Mouse (Mus musculus) midbrain, embryonic 16.5 days (tissue): ENCODE results near the gene Galnt9. TPM values are rescaled to one million over a fixed set of nuclear protein-coding genes. Genes with fewer than 3 reads are reported as not detected.

ENCODE experiments used
- ATAC-seq: fragments of 200-750 bp; cut with Nextera tagmentation; 2 replicates; pipeline ENCODE4 v1.8.0; 2017; ENCODE audit warnings: moderate TSS enrichment
- H3K27ac ChIP-seq: fragments of 300-500 bp; sonication (generic); 2 replicates; pipeline ENCODE4 v1.5.1; 2014; ENCODE audit warnings: mild to moderate bottlenecking, low read length, mixed read lengths
- H3K27me3 ChIP-seq: fragments of 300-500 bp; sonication (generic); 2 replicates; pipeline ENCODE4 v1.6.1; 2014; ENCODE audit warnings: low read depth, low read length, mixed read lengths; ENCODE audit not compliant: control insufficient read depth, insufficient read depth
- H3K36me3 ChIP-seq: fragments of 300-500 bp; sonication (generic); 2 replicates; pipeline ENCODE4 v1.6.1; 2014; ENCODE audit warnings: mild to moderate bottlenecking, low read length, moderate library complexity, mixed read lengths; ENCODE audit not compliant: control insufficient read depth, insufficient read depth
- H3K4me1 ChIP-seq: fragments of 300-500 bp; sonication (generic); 2 replicates; pipeline ENCODE4 v1.6.1; 2014; ENCODE audit warnings: mild to moderate bottlenecking, low read length, mixed read lengths; ENCODE audit not compliant: control insufficient read depth, insufficient read depth
- H3K4me2 ChIP-seq: fragments of 300-500 bp; sonication (generic); 2 replicates; pipeline ENCODE4 v1.6.1; 2014; ENCODE audit warnings: mild to moderate bottlenecking, low read length, mixed read lengths
- H3K4me3 ChIP-seq: fragments of 300-500 bp; sonication (generic); 2 replicates; pipeline ENCODE4 v1.5.1; 2014; ENCODE audit warnings: low read depth, mild to moderate bottlenecking, low read length, moderate library complexity, mixed read lengths
- H3K9ac ChIP-seq: fragments of 300-500 bp; sonication (generic); 2 replicates; pipeline ENCODE4 v1.6.1; 2014; ENCODE audit warnings: low read depth, low read length, mixed read lengths
- H3K9me3 ChIP-seq: fragments of 300-500 bp; sonication (generic); replicated peaks from 2 replicates; pipeline ENCODE4 v1.6.1; 2014; ENCODE audit warnings: mild to moderate bottlenecking, low read length, mixed read lengths; ENCODE audit not compliant: control insufficient read depth, poor library complexity, severe bottlenecking
- WGBS: fragments of 180-500 bp; shearing (Covaris S2); extraction: QIAGEN DNeasy Blood & Tissue Kit; methylation state at CpG from one replicate; pipeline ENCODE4 v1.1.7; 2014; 5-methylcytosine and 5-hydroxymethylcytosine counted together
- polyA plus RNA-seq: library from polyadenylated mRNA; unstranded; fragments of >200 nt; fragmentation: Nextera tagmentation; extraction: Ambion mirVana; gene quantifications from 2 replicates; pipeline ENCODE4 v1.2.1, GENCODE M21; 2015

The Galnt9 gene
- polyA plus RNA-seq = 22.5 and 23.1 TPM in 2 replicates

DNA sequence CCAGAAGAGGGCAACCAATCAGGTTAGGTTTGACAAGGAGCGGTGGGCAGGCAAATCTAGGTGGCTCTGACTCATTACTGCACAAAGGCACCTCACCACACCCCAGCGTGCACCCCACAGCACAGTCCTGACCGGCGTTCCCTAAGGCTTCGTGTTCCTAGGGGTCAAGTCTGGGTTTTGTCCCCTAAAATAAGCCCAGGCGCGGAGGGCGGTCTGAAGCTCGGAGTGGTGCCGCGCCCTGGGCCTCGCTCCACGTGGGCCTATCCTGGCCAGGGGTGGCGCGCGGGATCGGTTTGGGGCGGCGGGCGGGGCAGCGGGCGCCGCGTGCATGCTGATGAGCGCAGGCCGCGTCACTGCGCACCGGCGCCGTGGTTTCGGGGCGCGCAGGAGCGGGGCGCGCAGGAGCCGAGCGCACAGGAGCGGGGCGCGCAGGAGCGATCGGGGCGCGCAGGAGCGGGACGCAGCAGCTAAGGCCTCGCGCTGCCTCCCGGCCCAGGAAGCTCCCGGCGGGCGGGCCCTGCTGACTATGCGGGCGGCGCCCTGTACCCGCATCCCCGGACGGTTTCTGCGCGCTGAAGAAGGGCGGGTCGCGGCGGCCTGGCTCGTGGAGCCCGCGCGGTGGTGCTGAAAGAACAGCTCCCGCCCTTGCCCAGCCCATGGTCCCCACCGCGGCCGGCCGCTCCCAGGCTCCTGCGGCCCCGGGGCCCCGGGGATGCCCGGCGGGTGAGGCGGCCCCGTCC, at the start of gene Galnt9:
Gene Galnt9, plus strand, starts transcription at position 405 of the 740 bp plus-strand sequence.
- ATAC-seq = peak; percentile 91
- Histone ChIP-seq H3K27ac (peak within 1 kb of the TSS; percentile 34), H3K36me3 (no peaks in the 10 kb centered on the region), H3K4me1 (peaks cover 30% of the 10 kb centered on the region), H3K27me3 (peaks cover 15% of the 10 kb centered on the region), H3K9ac (peak within 1 kb of the TSS; percentile 70), H3K9me3 (no peaks in the 10 kb centered on the region), H3K4me2 (peak within 1 kb of the TSS; percentile 52), H3K4me3 (peak within 1 kb of the TSS; percentile 60)
- under 1% methylated on average over 63 of the region's 82 CpGs for WGBS

DNA sequence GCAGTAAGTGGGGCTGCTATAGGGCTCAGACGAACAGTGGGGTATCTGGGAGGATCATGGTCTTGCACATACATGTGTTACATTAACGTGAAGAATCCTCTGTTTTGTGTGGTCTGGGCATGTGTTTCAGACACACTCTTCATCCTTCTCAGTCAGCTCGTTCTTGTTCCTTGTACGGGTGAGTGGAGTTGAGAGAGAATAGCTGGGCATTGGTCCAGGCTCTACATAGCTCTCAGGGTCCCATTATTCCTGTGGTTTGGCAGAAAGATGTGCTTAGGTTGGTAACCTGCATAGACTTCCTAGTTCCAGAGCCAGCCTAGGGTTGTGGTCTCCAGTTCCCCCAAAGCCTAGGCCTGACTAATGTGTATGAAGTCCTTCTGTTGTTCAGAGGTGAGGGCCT, 49.8 kb upstream of the Galnt9 start:
- peak overlapping the region; percentile 19; the same call in 1 of the 2 replicates for H3K4me2 ChIP-seq
- peak overlapping the region; percentile 61 for H3K27ac ChIP-seq

DNA sequence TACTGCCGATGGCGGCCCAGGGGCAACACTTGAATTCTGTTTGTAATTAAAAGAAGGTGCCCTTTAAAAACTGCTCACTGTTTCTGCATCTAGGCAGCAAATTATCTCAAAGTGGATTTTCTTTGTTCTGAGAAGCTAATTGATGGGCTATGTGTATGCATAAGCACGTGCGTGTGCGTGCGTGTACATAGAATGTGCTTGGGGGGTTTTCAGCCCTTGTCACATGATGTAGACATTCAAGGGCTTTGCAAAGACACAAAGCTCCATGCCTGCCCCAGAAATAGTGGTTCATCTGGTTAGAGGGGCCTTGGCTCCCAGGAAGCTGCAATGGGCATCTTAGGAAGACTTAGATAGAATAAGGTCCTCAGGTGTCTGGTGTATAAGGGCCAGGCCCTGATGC, 49.1 kb upstream of the Galnt9 start:
- WGBS = 77% methylated on average over 6 of the region's 6 CpGs

More for the DNA sequence above, 49.8 kb upstream of the Galnt9 start:
- no peak overlapping the region for H3K4me3 ChIP-seq
- peaks cover 8% of the 10 kb centered on the region for H3K4me1 ChIP-seq
- no peaks in the 10 kb centered on the region for H3K27me3 ChIP-seq
- H3K9ac ChIP-seq = peak overlapping the region; percentile 43; the same call in 1 of the 2 replicates
- 44% methylated on average over 4 of the region's 4 CpGs for WGBS
- 0 out of 2 replicates have a peak, but pooled peaks have one; percentile 12 for ATAC-seq
- no peaks in the 10 kb centered on the region for H3K9me3 ChIP-seq
- no peaks in the 10 kb centered on the region for H3K36me3 ChIP-seq

DNA sequence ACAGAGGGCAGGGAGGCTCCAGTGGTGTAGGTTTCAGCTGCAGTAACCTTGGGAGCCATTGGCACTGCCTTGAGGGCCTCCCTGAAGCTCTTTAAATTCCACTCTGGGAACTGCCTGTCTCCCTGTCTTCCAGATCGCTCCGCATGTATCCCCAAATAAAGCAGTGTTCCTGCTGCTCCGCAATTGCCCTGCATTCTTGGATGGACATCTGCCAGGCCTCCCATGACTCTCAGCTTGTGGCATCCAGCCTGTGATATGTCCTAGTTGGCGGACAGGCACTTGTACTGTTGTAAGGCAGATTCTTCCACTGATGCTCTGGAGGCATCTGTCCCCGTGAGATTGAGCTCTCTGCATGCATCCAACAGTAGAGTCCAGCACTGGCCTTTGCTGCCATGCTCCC, 46.6 kb upstream of the Galnt9 start:
- Histone ChIP-seq H3K27ac (no peak overlapping the region), H3K27me3 (no peaks in the 10 kb centered on the region), H3K9me3 (no peaks in the 10 kb centered on the region), H3K4me2 (no peak overlapping the region), H3K4me1 (peaks cover 14% of the 10 kb centered on the region), H3K9ac (no peak overlapping the region), H3K36me3 (no peaks in the 10 kb centered on the region), H3K4me3 (no peak overlapping the region)
- WGBS = 86% methylated on average over 5 of the region's 5 CpGs
- ATAC-seq = no peak

More for the DNA sequence above, 49.1 kb upstream of the Galnt9 start:
- Histone ChIP-seq H3K36me3 (no peaks in the 10 kb centered on the region), H3K4me1 (peaks cover 8% of the 10 kb centered on the region), H3K4me2 (no peak overlapping the region), H3K27me3 (no peaks in the 10 kb centered on the region), H3K4me3 (no peak overlapping the region), H3K9ac (no peak overlapping the region), H3K27ac (peak overlapping the region; percentile 61; the same call in 1 of the 2 replicates), H3K9me3 (no peaks in the 10 kb centered on the region)
- ATAC-seq = no peak

DNA sequence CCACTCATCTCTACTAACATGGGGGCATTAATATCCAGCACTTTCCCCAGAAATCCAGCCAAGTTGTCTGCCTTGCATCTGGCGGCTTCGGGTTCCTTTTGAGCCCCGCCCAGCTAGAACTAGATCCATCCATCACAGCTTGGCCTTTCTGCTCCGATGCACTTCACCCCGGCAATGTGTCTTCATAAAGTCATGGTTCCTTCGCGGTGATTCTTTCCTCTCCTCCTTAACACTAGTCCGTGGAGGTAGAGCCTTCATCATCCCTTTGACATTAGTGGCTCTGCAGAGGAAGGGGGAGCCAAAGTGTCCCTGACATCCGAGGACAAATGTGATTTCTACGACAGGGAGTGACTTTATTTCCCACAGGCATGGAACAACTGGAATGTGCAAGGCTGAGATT, 46.1 kb upstream of the Galnt9 start:
- WGBS = 71% methylated on average over 10 of the region's 10 CpGs
- no peak overlapping the region for H3K9ac ChIP-seq

DNA sequence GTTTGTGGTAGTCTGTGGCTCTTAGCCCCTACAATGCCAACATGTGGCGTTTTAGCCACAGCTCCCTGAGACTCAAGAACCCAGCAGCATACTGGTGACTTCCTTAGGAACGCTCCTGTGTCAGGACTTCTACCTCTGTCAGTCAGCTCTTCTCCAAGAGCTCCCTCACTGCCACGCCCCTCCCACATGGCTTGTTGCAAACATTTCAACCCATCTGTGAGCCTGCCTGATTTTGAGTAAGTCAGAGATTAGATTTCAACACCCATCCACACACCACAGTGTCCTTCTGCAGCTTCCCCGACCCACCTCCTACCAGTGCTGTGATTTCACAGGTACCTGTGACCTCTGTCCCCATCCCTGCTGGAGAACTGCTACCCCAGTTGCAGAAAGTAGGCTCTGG, 43.9 kb upstream of the Galnt9 start:
- H3K27me3 ChIP-seq = no peaks in the 10 kb centered on the region
- H3K9me3 ChIP-seq = no peaks in the 10 kb centered on the region
- H3K4me3 ChIP-seq = no peak overlapping the region
- WGBS = 52% methylated on average over 4 of the region's 4 CpGs
- peak overlapping the region; percentile 17; the same call in 1 of the 2 replicates for H3K27ac ChIP-seq
- no peaks in the 10 kb centered on the region for H3K36me3 ChIP-seq
- H3K4me1 ChIP-seq = peaks cover 6% of the 10 kb centered on the region; the same call in 1 of the 2 replicates
- H3K4me2 ChIP-seq = no peak overlapping the region
- no peak for ATAC-seq
- H3K9ac ChIP-seq = no peak overlapping the region

More for the DNA sequence above, 46.1 kb upstream of the Galnt9 start:
- H3K27ac ChIP-seq = no peak overlapping the region
- H3K27me3 ChIP-seq = no peaks in the 10 kb centered on the region
- no peak overlapping the region for H3K4me3 ChIP-seq
- H3K9me3 ChIP-seq = no peaks in the 10 kb centered on the region
- ATAC-seq = no peak
- H3K36me3 ChIP-seq = no peaks in the 10 kb centered on the region
- H3K4me1 ChIP-seq = peaks cover 14% of the 10 kb centered on the region
- H3K4me2 ChIP-seq = no peak overlapping the region

DNA sequence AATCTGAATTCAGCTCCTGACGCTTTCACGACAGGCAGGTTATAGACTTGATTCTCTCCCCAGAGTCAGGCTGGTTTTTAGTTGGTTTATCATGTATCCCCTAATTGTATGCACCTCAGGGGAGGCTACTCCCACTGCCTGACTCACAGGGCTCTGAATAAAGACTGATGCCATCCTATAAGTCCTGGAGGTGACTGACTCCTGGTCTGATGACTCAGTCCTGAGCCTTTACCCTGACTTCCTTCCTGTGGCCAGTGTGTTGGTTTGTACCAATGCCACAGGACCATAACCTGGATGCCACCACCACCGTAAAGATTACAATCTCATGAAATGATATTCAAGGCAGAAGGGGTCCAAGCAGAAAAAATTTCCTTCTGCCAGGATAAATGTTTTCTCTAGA, 40.8 kb upstream of the Galnt9 start:
- H3K4me3 ChIP-seq = no peak overlapping the region
- no peak overlapping the region for H3K9ac ChIP-seq
- H3K27me3 ChIP-seq = no peaks in the 10 kb centered on the region
- WGBS = 92% methylated on average over 3 of the region's 3 CpGs
- no peak overlapping the region for H3K4me2 ChIP-seq
- peaks cover 6% of the 10 kb centered on the region; the same call in 1 of the 2 replicates for H3K4me1 ChIP-seq
- H3K9me3 ChIP-seq = no peaks in the 10 kb centered on the region
- no peak for ATAC-seq
- H3K36me3 ChIP-seq = no peaks in the 10 kb centered on the region
- H3K27ac ChIP-seq = no peak overlapping the region

DNA sequence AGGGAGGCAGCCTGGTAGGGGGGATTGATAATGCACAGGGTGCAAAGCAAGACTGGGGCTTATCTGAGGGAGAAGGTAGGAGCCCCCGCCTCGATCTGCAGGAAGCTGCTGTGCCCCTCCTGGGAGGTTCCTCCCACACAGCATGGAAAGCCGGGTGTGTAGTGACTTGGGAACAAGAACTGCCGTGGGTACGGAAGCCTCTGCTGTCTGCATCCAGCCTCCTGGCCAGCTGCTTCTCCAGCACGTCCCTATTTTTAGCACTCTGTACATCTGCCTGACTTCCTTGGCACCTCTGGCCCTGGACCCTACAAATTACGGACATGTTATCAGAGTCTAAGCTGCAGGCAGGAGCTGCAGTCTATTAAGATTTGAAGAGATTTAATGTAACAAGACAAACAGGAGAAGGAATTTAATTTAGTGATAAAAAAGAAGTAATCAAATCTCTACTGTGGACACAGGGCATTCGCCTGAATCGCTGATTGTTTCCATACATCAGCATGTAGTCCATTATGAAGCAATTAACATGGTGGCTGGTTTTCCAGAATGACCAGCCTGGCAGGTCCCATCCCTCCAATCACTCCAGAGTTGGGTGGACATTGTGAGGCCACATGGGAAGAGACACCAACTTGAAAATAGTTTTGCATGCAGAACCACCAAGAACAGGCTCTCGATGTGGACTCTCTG, 38.4 kb upstream of the Galnt9 start:
- 44% methylated on average over 10 of the region's 10 CpGs for WGBS
- no peak overlapping the region for H3K9ac ChIP-seq
- H3K4me2 ChIP-seq = no peak overlapping the region
- H3K36me3 ChIP-seq = no peaks in the 10 kb centered on the region
- no peak for ATAC-seq
- H3K27ac ChIP-seq = 0 out of 2 replicates have a peak overlapping the region, but pooled peaks have one; percentile 47
- no peak overlapping the region for H3K4me3 ChIP-seq
- H3K9me3 ChIP-seq = no peaks in the 10 kb centered on the region
- no peaks in the 10 kb centered on the region for H3K27me3 ChIP-seq
- peaks cover 5% of the 10 kb centered on the region; the same call in 1 of the 2 replicates for H3K4me1 ChIP-seq

DNA sequence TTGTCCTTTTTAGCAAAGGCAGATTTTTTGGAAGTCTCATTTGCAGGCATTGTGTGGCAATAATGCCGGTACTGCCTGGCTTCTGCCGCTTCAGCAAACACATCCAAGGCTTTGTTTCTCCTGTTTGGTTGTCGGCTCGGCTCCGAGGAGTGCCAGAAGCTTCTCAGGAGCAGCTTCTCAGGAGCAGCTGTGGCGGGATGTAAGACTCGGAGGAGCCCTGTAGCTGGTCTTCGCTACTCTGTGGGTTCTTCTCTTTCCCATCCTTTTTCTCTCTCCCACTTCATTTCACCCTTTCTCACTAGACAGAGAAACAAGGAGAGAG, 37.9 kb upstream of the Galnt9 start:
- Histone ChIP-seq H3K27me3 (no peaks in the 10 kb centered on the region), H3K4me1 (no peaks in the 10 kb centered on the region; the same call in 1 of the 2 replicates), H3K4me3 (no peak overlapping the region), H3K9me3 (no peaks in the 10 kb centered on the region), H3K9ac (no peak overlapping the region), H3K4me2 (no peak overlapping the region), H3K27ac (0 out of 2 replicates have a peak overlapping the region, but pooled peaks have one; percentile 47), H3K36me3 (no peaks in the 10 kb centered on the region)
- WGBS = 42% methylated on average over 8 of the region's 8 CpGs
- ATAC-seq = no peak
